Mouse (Mus musculus) liver, embryonic 14.5 days (tissue): ENCODE results near the gene Anxa5. TPM values are rescaled to one million over a fixed set of nuclear protein-coding genes. Genes with fewer than 3 reads are reported as not detected.
A peak's percentile ranks its signal among the peaks of the same experiment; 100 is the strongest.

Source experiments
- ATAC-seq: fragments of 200-750 bp; cut with Nextera tagmentation; 2 replicates; pipeline ENCODE4 v1.8.0; 2017; ENCODE audit warnings: moderate number of reproducible peaks, mild to moderate bottlenecking, moderate library complexity; ENCODE audit not compliant: insufficient read depth
- DNase-seq, 3 experiments: peaks; one replicate each; pipeline ENCODE4 v3.0.0-alpha.2; 2012 to 2013; ENCODE audit warnings: low read depth in 3 of 3, low spot score in 3 of 3
- H3K27ac ChIP-seq: fragments of 300-500 bp; sonication (generic); 2 replicates; pipeline ENCODE4 v1.5.1; 2014; ENCODE audit warnings: moderate library complexity, mild to moderate bottlenecking, control low read depth, inconsistent platforms
- H3K27me3 ChIP-seq: fragments of 300-500 bp; sonication (generic); 2 replicates; pipeline ENCODE4 v1.6.1; 2014; ENCODE audit warnings: mild to moderate bottlenecking, low read length, moderate library complexity; ENCODE audit not compliant: control insufficient read depth, insufficient read depth
- H3K36me3 ChIP-seq: fragments of 300-500 bp; sonication (generic); replicated peaks from 2 replicates; pipeline ENCODE4 v1.6.1; 2014; ENCODE audit warnings: low read depth; ENCODE audit not compliant: control insufficient read depth, insufficient read depth
- H3K4me1 ChIP-seq, 2 experiments: fragments of 200-500 bp in 1 of 2; fragments of 300-500 bp in 1 of 2; sonication (generic) in 1 of 2; replicated peaks; 2 replicates each; pipeline ENCODE4 v1.6.1; 2012 to 2014; ENCODE audit warnings: antibody characterized with exemption in 1 of 2, inconsistent platforms in 1 of 2, low read length in 1 of 2; ENCODE audit not compliant: control insufficient read depth in 2 of 2, insufficient read depth in 2 of 2
- H3K4me2 ChIP-seq: fragments of 300-500 bp; sonication (generic); 2 replicates; pipeline ENCODE4 v1.6.1; 2014; ENCODE audit warnings: low read depth, mild to moderate bottlenecking, control low read depth, moderate library complexity
- H3K4me3 ChIP-seq, 2 experiments: fragments of 200-500 bp in 1 of 2; fragments of 300-500 bp in 1 of 2; sonication (generic) in 1 of 2; 2 replicates each; pipeline ENCODE4 v1.5.1; 2012 to 2014; ENCODE audit warnings: low read depth in 2 of 2, low read length in 2 of 2, mild to moderate bottlenecking in 2 of 2, control low read depth in 1 of 2, inconsistent platforms in 1 of 2, moderate library complexity in 1 of 2; ENCODE audit not compliant: insufficient read depth in 1 of 2
- H3K9ac ChIP-seq: fragments of 300-500 bp; sonication (generic); replicated peaks from 2 replicates; pipeline ENCODE4 v1.6.1; 2014; ENCODE audit warnings: mild to moderate bottlenecking, control low read depth, moderate library complexity
- H3K9me3 ChIP-seq: fragments of 300-500 bp; sonication (generic); 2 replicates; pipeline ENCODE4 v1.6.1; 2016; ENCODE audit warnings: low read length, mixed read lengths; ENCODE audit not compliant: control insufficient read depth
- CTCF ChIP-seq: IDR thresholded peaks from 2 replicates; pipeline ENCODE4 v1.5.1; 2016; ENCODE audit warnings: antibody characterized with exemption, low read depth, control low read depth
- EP300 ChIP-seq: IDR thresholded peaks from 2 replicates; pipeline ENCODE4 v1.6.1; 2016; ENCODE audit warnings: antibody characterized with exemption, low read depth
- WGBS: fragments of 180-500 bp; shearing (Covaris S2); extraction: QIAGEN DNeasy Blood & Tissue Kit; methylation state at CpG from one replicate; pipeline ENCODE4 v1.1.7; 2014; ENCODE audit not compliant: insufficient replicate concordance; 5-methylcytosine and 5-hydroxymethylcytosine counted together
- polyA plus RNA-seq, 2 experiments: library from polyadenylated mRNA; depleted of rRNA in 1 of 2; stranded (reverse) in 1 of 2; unstranded in 1 of 2; fragments of >200 nt; fragmentation: Nextera tagmentation in 1 of 2; extraction: Ambion mirVana in 1 of 2; gene quantifications; 2 replicates each; pipeline versions ENCODE4 v1.2.1 to v1.2.3; 2012 to 2014

The Anxa5 gene
- polyA plus RNA-seq, 2 experiments = 49.9 to 51.9 TPM

- no peaks in the 10 kb centered on the region for H3K9me3 ChIP-seq
- ATAC-seq (no peak), DNase-seq (no peak)
- no peaks in the 10 kb centered on the region for H3K36me3 ChIP-seq
- peak overlapping the region; percentile 25 for H3K9ac ChIP-seq
- TF ChIP-seq CTCF (no peak), EP300 (no peak)
- WGBS = under 1% methylated on average over 24 of the region's 24 CpGs
- H3K27ac ChIP-seq = no peak overlapping the region
- H3K27me3 ChIP-seq = no peaks in the 10 kb centered on the region
- H3K4me2 ChIP-seq = peak overlapping the region; percentile 87
- H3K4me1 ChIP-seq = peaks cover 4 to 8% of the 10 kb centered on the region in 2 experiments; a peak in 2 of 4 replicates
- H3K4me3 ChIP-seq = peak overlapping the region; percentile 63 to 75
Measured at GRCm38 (mm10) chr3:36474938-36475483, 683 bp downstream of the Anxa5 start.

- no peak for DNase-seq
- Histone ChIP-seq H3K4me3 (peak overlapping the region in 1 of 2 experiments; percentile 63; a peak in 2 of 4 replicates), H3K9ac (no peak overlapping the region), H3K4me2 (peak overlapping the region; percentile 87), H3K4me1 (peaks cover 4 to 8% of the 10 kb centered on the region in 2 experiments; a peak in 3 of 4 replicates), H3K27me3 (no peaks in the 10 kb centered on the region), H3K36me3 (no peaks in the 10 kb centered on the region), H3K27ac (no peak overlapping the region), H3K9me3 (no peaks in the 10 kb centered on the region)
- TF ChIP-seq CTCF = no peak
- no peak for TF ChIP-seq EP300
- 66% methylated on average over 5 of the region's 5 CpGs for WGBS
- ATAC-seq = no peak
Measured at GRCm38 (mm10) chr3:36474421-36474820, 1.3 kb downstream of the Anxa5 start.

GRCm38 (mm10) chr3:36473222-36473621 is 2.5 kb downstream of the Anxa5 start:
- TF ChIP-seq CTCF = no peak
- no peak for TF ChIP-seq EP300
- Histone ChIP-seq H3K9ac (no peak overlapping the region), H3K27ac (no peak overlapping the region), H3K27me3 (no peaks in the 10 kb centered on the region), H3K36me3 (no peaks in the 10 kb centered on the region), H3K4me1 (peaks cover 4 to 9% of the 10 kb centered on the region in 2 experiments; a peak in 3 of 4 replicates), H3K4me2 (no peak overlapping the region), H3K4me3 (no peak overlapping the region), H3K9me3 (no peaks in the 10 kb centered on the region)
- ATAC-seq = no peak
- 60% methylated on average over 5 of the region's 5 CpGs for WGBS
- no peak for DNase-seq

GRCm38 (mm10) chr3:36471856-36472255 is 3.8 kb downstream of the Anxa5 start:
- Histone ChIP-seq H3K4me3 (no peak overlapping the region), H3K4me1 (peaks cover 4 to 9% of the 10 kb centered on the region in 2 experiments; a peak in 3 of 4 replicates), H3K27ac (no peak overlapping the region), H3K27me3 (no peaks in the 10 kb centered on the region), H3K36me3 (no peaks in the 10 kb centered on the region), H3K9ac (no peak overlapping the region), H3K4me2 (no peak overlapping the region), H3K9me3 (no peaks in the 10 kb centered on the region)
- no peak for DNase-seq
- TF ChIP-seq CTCF (no peak), EP300 (no peak)
- 52% methylated on average over 4 of the region's 4 CpGs for WGBS
- no peak for ATAC-seq

- Histone ChIP-seq H3K4me2 (no peak overlapping the region), H3K4me3 (no peak overlapping the region), H3K36me3 (no peaks in the 10 kb centered on the region), H3K4me1 (peaks cover 0 to 5% of the 10 kb centered on the region in 2 experiments; a peak in 1 of 4 replicates), H3K9ac (no peak overlapping the region), H3K27me3 (no peaks in the 10 kb centered on the region), H3K27ac (no peak overlapping the region), H3K9me3 (no peaks in the 10 kb centered on the region)
- DNase-seq (no peak), ATAC-seq (no peak)
- 25% methylated on average over 2 of the region's 2 CpGs for WGBS
- TF ChIP-seq CTCF = no peak
Measured at GRCm38 (mm10) chr3:36468871-36469270, 6.8 kb downstream of the Anxa5 start.
